Mouse (Mus musculus) midbrain, embryonic 15.5 days (tissue): Measurements from ENCODE around the gene Slc9a9. TPM values are rescaled to one million over a fixed set of nuclear protein-coding genes. Genes with fewer than 3 reads are reported as not detected.
"Not testable (repeated sequence)": the region's sequence is repeated elsewhere in the genome, so short reads cannot be mapped to it uniquely, and the experiment has no call there.

ENCODE experiments used
- ATAC-seq: fragments of 200-750 bp; cut with Nextera tagmentation; replicated peaks from 2 replicates; pipeline ENCODE4 v1.8.0; 2017; ENCODE audit warnings: moderate TSS enrichment
- H3K27ac ChIP-seq: fragments of 300-500 bp; sonication (generic); 2 replicates; pipeline ENCODE4 v1.5.1; 2015; ENCODE audit warnings: mild to moderate bottlenecking, inconsistent platforms
- H3K27me3 ChIP-seq: fragments of 300-500 bp; sonication (generic); replicated peaks from 2 replicates; pipeline ENCODE4 v1.6.1; 2015; ENCODE audit warnings: inconsistent platforms
- H3K36me3 ChIP-seq: fragments of 300-500 bp; sonication (generic); replicated peaks from 2 replicates; pipeline ENCODE4 v1.6.1; 2015; ENCODE audit warnings: inconsistent platforms
- H3K4me1 ChIP-seq: fragments of 300-500 bp; sonication (generic); 2 replicates; pipeline ENCODE4 v1.6.1; 2015; ENCODE audit warnings: inconsistent platforms
- H3K4me2 ChIP-seq: fragments of 300-500 bp; sonication (generic); 2 replicates; pipeline ENCODE4 v1.6.1; 2015; ENCODE audit warnings: inconsistent platforms, mild to moderate bottlenecking, moderate library complexity
- H3K4me3 ChIP-seq: fragments of 300-500 bp; sonication (generic); 2 replicates; pipeline ENCODE4 v1.5.1; 2015; ENCODE audit warnings: mild to moderate bottlenecking, inconsistent platforms
- H3K9ac ChIP-seq: fragments of 300-500 bp; sonication (generic); 2 replicates; pipeline ENCODE4 v1.6.1; 2015; ENCODE audit warnings: mild to moderate bottlenecking, inconsistent platforms
- H3K9me3 ChIP-seq: fragments of 300-500 bp; sonication (generic); 2 replicates; pipeline ENCODE4 v1.6.1; 2016; ENCODE audit warnings: inconsistent platforms
- WGBS: fragments of 180-500 bp; shearing (Covaris S2); methylation state at CpG from one replicate; pipeline ENCODE4 v1.1.7; 2015; ENCODE audit warnings: mixed read lengths; 5-methylcytosine and 5-hydroxymethylcytosine counted together
- polyA plus RNA-seq: library from polyadenylated mRNA; unstranded; fragments of >200 nt; fragmentation: Nextera tagmentation; extraction: Ambion mirVana; gene quantifications from 2 replicates; pipeline ENCODE4 v1.2.1, GENCODE M21; 2015

The Slc9a9 gene
- polyA plus RNA-seq, result 6.4 and 7.3 TPM in 2 replicates

DNA sequence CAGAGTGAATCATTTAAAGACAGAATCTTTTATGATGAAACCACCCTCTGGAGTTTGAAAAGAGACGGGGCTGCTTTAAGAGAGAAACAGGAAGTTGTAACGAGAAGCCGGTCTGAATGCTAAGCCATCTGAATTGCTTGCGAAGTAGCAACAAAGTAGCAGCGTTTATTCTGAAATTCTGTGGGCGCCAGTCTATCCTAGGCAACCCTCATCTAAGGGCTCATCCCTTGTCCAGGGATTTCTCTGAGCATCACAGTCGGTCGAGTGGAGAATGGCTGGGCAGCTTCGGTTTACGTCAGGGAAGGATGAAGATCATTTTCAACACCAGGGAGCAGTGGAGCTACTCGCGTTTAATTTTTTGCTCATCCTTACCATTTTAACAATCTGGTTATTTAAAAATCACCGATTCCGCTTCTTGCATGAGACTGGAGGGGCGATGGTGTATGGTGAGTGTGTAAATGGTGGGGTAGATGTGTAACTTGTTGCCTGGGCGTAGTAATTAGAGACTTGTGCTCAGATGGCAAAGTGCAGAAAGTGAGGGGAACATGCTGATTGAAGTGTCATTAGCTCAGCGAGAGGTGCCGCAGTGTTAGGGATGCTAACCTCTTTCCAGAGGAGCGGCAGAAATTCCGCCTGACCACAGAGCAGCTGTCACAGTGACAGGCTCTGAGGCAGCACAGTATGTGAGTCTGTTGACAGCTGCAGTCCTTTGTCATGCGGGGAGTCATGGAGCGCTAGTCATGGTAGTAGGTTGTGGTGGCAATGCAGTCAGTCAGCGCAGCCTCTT is at the start of gene Slc9a9:
Slc9a9 (plus strand) TSS at position 119 of the 787 bp plus-strand sequence.
- H3K4me1 ChIP-seq, result peaks cover 19% of the 10 kb centered on the region
- peak; percentile 95 for ATAC-seq
- WGBS, result 1% methylated on average over 23 of the region's 23 CpGs
- no peaks in the 10 kb centered on the region for H3K9me3 ChIP-seq
- peak within 1 kb of the TSS; percentile 52 for H3K4me3 ChIP-seq
- H3K27ac ChIP-seq, result peak within 1 kb of the TSS; percentile 71
- no peaks in the 10 kb centered on the region for H3K27me3 ChIP-seq
- no peaks in the 10 kb centered on the region for H3K36me3 ChIP-seq
- peak within 1 kb of the TSS; percentile 87 for H3K4me2 ChIP-seq
- peak within 1 kb of the TSS; percentile 49 for H3K9ac ChIP-seq

GRCm38 (mm10) chr9:94620342-94620741 is 49.4 kb upstream of the Slc9a9 start:
- Histone ChIP-seq H3K4me2 (no peak overlapping the region), H3K4me1 (no peaks in the 10 kb centered on the region), H3K27me3 (no peaks in the 10 kb centered on the region), H3K27ac (no peak overlapping the region), H3K4me3 (no peak overlapping the region), H3K9me3 (no peaks in the 10 kb centered on the region), H3K36me3 (no peaks in the 10 kb centered on the region), H3K9ac (no peak overlapping the region)
- 89% methylated on average over 6 of the region's 6 CpGs for WGBS
- ATAC-seq, result no peak

DNA sequence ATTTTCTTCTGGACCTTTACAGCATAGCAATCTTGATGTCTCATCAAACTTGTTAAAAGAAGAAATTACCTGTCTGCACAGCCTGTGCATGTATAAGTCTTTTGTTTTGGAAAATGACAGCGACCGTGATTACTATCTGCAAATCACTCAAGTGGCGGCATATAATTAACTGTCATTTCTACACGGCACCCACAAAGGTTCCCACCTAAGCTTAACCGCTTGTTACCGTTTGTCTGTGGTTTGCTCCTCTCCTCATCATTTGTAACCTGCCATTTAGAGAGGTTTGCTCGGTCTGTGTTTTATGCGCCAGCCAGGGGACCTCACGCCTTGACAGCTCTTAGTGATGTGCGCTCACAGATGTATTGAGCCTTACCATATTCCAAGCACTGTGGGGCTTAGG is 48.9 kb upstream of the Slc9a9 start:
- no peak overlapping the region for H3K4me2 ChIP-seq
- no peaks in the 10 kb centered on the region for H3K36me3 ChIP-seq
- no peaks in the 10 kb centered on the region for H3K9me3 ChIP-seq
- H3K4me3 ChIP-seq, result no peak overlapping the region
- WGBS, result 73% methylated on average over 10 of the region's 10 CpGs
- H3K4me1 ChIP-seq, result no peaks in the 10 kb centered on the region
- no peaks in the 10 kb centered on the region for H3K27me3 ChIP-seq
- H3K9ac ChIP-seq, result no peak overlapping the region
- peak; percentile 52; the same call in 1 of the 2 replicates for ATAC-seq
- no peak overlapping the region for H3K27ac ChIP-seq

GRCm38 (mm10) chr9:94621902-94622301 is 47.8 kb upstream of the Slc9a9 start:
- no peaks in the 10 kb centered on the region for H3K36me3 ChIP-seq
- H3K9me3 ChIP-seq, result no peaks in the 10 kb centered on the region
- H3K4me1 ChIP-seq, result no peaks in the 10 kb centered on the region
- no peak for ATAC-seq
- H3K4me2 ChIP-seq, result no peak overlapping the region
- no peak overlapping the region for H3K4me3 ChIP-seq
- 74% methylated on average over 2 of the region's 2 CpGs for WGBS
- no peaks in the 10 kb centered on the region for H3K27me3 ChIP-seq
- H3K27ac ChIP-seq, result no peak overlapping the region
- no peak overlapping the region for H3K9ac ChIP-seq

DNA sequence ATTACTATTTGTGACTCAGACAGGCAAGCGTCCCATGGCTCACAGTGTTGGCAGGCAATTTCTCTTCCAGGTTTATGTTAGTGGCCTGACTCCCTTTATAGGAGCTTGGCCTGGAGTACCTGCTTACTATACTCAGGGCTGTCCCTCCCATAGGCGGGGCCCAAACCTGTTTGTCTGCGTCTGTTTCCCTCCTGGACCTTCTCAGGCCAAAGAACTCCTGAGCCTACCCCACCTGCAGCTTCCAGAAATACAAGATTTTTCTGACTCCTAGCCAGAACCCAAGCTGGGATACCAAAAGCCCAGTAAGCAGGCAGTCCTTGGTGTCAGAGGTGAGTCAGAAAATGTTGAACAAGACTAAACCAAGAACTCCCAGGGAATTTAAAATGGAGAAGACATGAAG is 43.0 kb upstream of the Slc9a9 start:
- 85% methylated on average over 3 of the region's 3 CpGs for WGBS
- H3K9ac ChIP-seq, result no peak overlapping the region
- no peak overlapping the region for H3K27ac ChIP-seq
- no peak for ATAC-seq
- no peaks in the 10 kb centered on the region for H3K27me3 ChIP-seq
- no peak overlapping the region for H3K4me2 ChIP-seq
- no peaks in the 10 kb centered on the region for H3K9me3 ChIP-seq
- H3K4me1 ChIP-seq, result no peaks in the 10 kb centered on the region
- H3K4me3 ChIP-seq, result no peak overlapping the region
- H3K36me3 ChIP-seq, result no peaks in the 10 kb centered on the region

DNA sequence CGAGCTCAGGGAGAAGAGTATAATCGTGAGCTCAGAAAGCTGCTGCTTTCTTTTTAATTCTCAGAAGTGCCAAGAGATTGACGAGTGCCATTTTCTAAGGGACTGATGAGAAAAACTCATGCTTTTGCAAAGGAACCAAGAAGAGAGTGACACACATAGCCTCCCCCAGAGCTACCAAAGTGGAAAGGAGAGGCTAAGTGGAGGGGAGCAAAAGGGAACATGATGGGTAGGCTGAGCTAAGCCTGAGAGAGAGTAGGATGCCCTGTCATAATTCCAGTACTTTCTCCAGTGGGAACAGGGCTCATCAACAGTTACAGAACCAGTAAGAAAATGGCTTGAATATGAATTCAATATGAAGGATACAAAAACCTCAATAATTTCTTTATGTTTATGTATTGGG is 40.8 kb upstream of the Slc9a9 start:
- H3K4me3 ChIP-seq, result no peak overlapping the region
- no peak for ATAC-seq
- no peaks in the 10 kb centered on the region for H3K36me3 ChIP-seq
- no peak overlapping the region for H3K9ac ChIP-seq
- H3K4me2 ChIP-seq, result no peak overlapping the region
- H3K27ac ChIP-seq, result no peak overlapping the region
- 72% methylated on average over 3 of the region's 3 CpGs for WGBS
- H3K9me3 ChIP-seq, result no peaks in the 10 kb centered on the region
- H3K27me3 ChIP-seq, result no peaks in the 10 kb centered on the region
- no peaks in the 10 kb centered on the region for H3K4me1 ChIP-seq

GRCm38 (mm10) chr9:94634275-94634674 is 35.4 kb upstream of the Slc9a9 start:
- H3K4me3 ChIP-seq, H3K36me3 ChIP-seq, H3K27ac ChIP-seq, H3K9ac ChIP-seq, H3K4me2 ChIP-seq, H3K9me3 ChIP-seq, ATAC-seq, H3K4me1 ChIP-seq, H3K27me3 ChIP-seq: not testable (repeated sequence)
- 94% methylated on average over 4 of the region's 4 CpGs for WGBS

DNA sequence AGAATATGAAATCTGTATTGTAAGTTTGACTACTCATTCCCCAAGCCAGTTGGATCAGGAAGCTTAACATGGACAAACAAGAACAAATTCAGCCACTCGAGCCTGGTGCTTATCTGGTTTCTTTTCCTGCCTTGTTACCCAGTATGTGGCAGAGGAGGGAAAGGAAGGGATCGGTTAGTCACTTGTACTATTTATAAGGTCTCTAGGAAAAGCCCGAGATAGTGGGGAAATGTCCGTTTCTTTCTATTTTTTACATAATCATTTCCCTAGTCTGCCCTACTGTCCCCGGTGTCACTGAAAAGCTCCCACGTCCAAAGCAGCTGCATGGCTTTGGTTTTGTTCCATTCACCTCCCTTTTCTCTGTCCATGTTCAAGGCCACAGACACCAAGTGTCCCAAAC is 24.1 kb upstream of the Slc9a9 start:
- no peak overlapping the region for H3K27ac ChIP-seq
- no peaks in the 10 kb centered on the region for H3K36me3 ChIP-seq
- no peaks in the 10 kb centered on the region for H3K4me1 ChIP-seq
- H3K4me2 ChIP-seq, result no peak overlapping the region
- no peak for ATAC-seq
- WGBS, result 83% methylated on average over 6 of the region's 6 CpGs
- no peak overlapping the region for H3K4me3 ChIP-seq
- H3K9me3 ChIP-seq, result no peaks in the 10 kb centered on the region
- no peaks in the 10 kb centered on the region for H3K27me3 ChIP-seq
- H3K9ac ChIP-seq, result no peak overlapping the region

DNA sequence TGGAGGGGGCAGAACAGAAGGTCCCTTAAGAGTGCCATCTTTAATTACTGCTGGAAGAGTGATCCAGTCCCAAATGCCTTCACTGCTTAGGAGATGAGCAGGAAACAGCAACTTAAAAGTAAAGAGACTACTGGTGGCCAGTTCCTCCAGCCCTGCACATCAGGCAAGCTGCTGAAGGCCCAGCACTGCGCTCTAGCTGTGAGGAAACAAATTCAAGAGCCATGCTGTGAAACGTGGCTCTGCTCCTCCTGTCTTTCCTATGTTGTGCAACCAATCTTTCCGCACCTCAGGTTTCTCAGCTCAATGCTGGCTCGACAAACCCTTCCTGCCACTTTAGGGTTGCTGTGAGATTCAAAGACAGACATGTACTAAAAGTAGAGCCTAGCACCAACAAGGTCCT is 22.3 kb upstream of the Slc9a9 start:
- Histone ChIP-seq H3K27me3 (no peaks in the 10 kb centered on the region), H3K36me3 (no peaks in the 10 kb centered on the region), H3K4me2 (no peak overlapping the region), H3K27ac (no peak overlapping the region), H3K9me3 (no peaks in the 10 kb centered on the region), H3K4me1 (no peaks in the 10 kb centered on the region), H3K4me3 (no peak overlapping the region), H3K9ac (no peak overlapping the region)
- WGBS, result 77% methylated on average over 4 of the region's 4 CpGs
- no peak for ATAC-seq

GRCm38 (mm10) chr9:94649991-94650390 is 19.7 kb upstream of the Slc9a9 start:
- Histone ChIP-seq H3K4me3 (no peak overlapping the region), H3K36me3 (no peaks in the 10 kb centered on the region), H3K27ac (no peak overlapping the region), H3K9ac (no peak overlapping the region), H3K9me3 (no peaks in the 10 kb centered on the region), H3K4me1 (no peaks in the 10 kb centered on the region), H3K27me3 (no peaks in the 10 kb centered on the region), H3K4me2 (no peak overlapping the region)
- 56% methylated on average over 1 of the region's 1 CpGs for WGBS
- ATAC-seq, result no peak

DNA sequence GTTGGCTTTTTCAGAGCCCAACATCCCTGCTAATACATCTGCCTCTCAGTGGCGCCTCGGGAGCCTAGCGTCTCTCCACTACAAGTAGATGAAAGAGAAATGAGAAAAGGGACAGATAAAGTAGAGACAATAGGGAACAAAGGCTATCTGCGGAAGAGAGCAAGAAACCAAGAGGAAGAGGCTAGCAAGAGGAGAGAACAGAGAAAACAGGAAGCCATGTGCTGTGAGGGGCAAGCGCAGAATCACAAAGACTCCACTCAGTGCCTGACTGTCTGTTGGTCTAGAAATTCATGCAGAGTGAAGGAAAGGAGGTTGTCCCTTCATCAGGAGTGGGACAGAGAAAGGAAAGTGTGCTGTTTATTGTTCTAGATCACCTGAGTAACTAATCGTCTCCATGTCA is 16.5 kb upstream of the Slc9a9 start:
- WGBS, result 86% methylated on average over 6 of the region's 6 CpGs
- no peaks in the 10 kb centered on the region for H3K4me1 ChIP-seq
- no peak overlapping the region for H3K4me3 ChIP-seq
- H3K9ac ChIP-seq, result no peak overlapping the region
- H3K27me3 ChIP-seq, result no peaks in the 10 kb centered on the region
- H3K9me3 ChIP-seq, result no peaks in the 10 kb centered on the region
- H3K36me3 ChIP-seq, result no peaks in the 10 kb centered on the region
- no peak overlapping the region for H3K27ac ChIP-seq
- ATAC-seq, result no peak
- no peak overlapping the region for H3K4me2 ChIP-seq

- no peak overlapping the region for H3K4me3 ChIP-seq
- no peak for ATAC-seq
- H3K36me3 ChIP-seq, result no peaks in the 10 kb centered on the region
- WGBS, result 82% methylated on average over 2 of the region's 2 CpGs
- H3K9ac ChIP-seq, result no peak overlapping the region
- no peaks in the 10 kb centered on the region for H3K4me1 ChIP-seq
- H3K9me3 ChIP-seq, result no peaks in the 10 kb centered on the region
- H3K27ac ChIP-seq, result no peak overlapping the region
- H3K4me2 ChIP-seq, result no peak overlapping the region
- no peaks in the 10 kb centered on the region for H3K27me3 ChIP-seq
Observed at GRCm38 (mm10) chr9:94653827-94654226, 15.9 kb upstream of the Slc9a9 start.

- H3K9ac ChIP-seq, result no peak overlapping the region
- H3K4me3 ChIP-seq, result no peak overlapping the region
- H3K36me3 ChIP-seq, result no peaks in the 10 kb centered on the region
- H3K27me3 ChIP-seq, result no peaks in the 10 kb centered on the region
- 86% methylated on average over 4 of the region's 4 CpGs for WGBS
- H3K9me3 ChIP-seq, result no peaks in the 10 kb centered on the region
- no peak overlapping the region for H3K27ac ChIP-seq
- no peaks in the 10 kb centered on the region for H3K4me1 ChIP-seq
- H3K4me2 ChIP-seq, result no peak overlapping the region
- ATAC-seq, result no peak
Observed at GRCm38 (mm10) chr9:94656265-94656664, 13.4 kb upstream of the Slc9a9 start.
